ENCODE assay signal across 8 mouse cellular contexts in genomic region chr8:71562751-71563150, GRCm38 (mm10). TPM values are rescaled to one million over a fixed set of nuclear protein-coding genes. Genes with fewer than 3 reads are reported as not detected.
DNase-seq lines count a peak whose midpoint lies in the region; ATAC-seq lines count a peak whose summit lies in the region.

No protein-coding gene starts in this region.

- peaks cover 21% of the 10 kb centered on the region for H3K4me1 ChIP-seq in embryonic facial prominence, embryonic 13.5 days
- peaks cover 8% of the 10 kb centered on the region for H3K4me1 ChIP-seq in heart, embryonic 11.5 days (ENCODE audit: control insufficient read depth, insufficient read depth, low read length)
- H3K4me1 ChIP-seq in kidney, embryonic 14.5 days (ENCODE audit: control insufficient read depth, insufficient read depth, low read length), result peaks cover 11% of the 10 kb centered on the region; the same call in 1 of the 2 replicates
- H3K4me1 ChIP-seq in liver, embryonic 16.5 days (ENCODE audit: control insufficient read depth, low read depth, low read length), result peaks cover 20% of the 10 kb centered on the region
- H3K4me1 ChIP-seq in neural tube, embryonic 11.5 days (ENCODE audit: control insufficient read depth, insufficient read depth, low read length), result peaks cover 4% of the 10 kb centered on the region; the same call in 1 of the 2 replicates
- H3K4me1 ChIP-seq in stomach, embryonic 16.5 days (ENCODE audit: control insufficient read depth, insufficient read depth, low read length), result peaks cover 20% of the 10 kb centered on the region

- ATAC-seq in embryonic facial prominence, embryonic 13.5 days (ENCODE audit: insufficient number of reproducible peaks, insufficient read depth, low FRiP score, low TSS enrichment, low read depth), result no peak
- ATAC-seq in heart, embryonic 11.5 days (replicated peaks; ENCODE audit: insufficient number of reproducible peaks, low FRiP score, low TSS enrichment), result 0 out of 2 replicates have a peak, but pooled peaks have one; percentile 12
- ATAC-seq in kidney, embryonic 14.5 days (ENCODE audit: low FRiP score, low TSS enrichment), result no peak
- 0 out of 2 replicates have a peak, but pooled peaks have one; percentile 35 for ATAC-seq in liver, embryonic 16.5 days (ENCODE audit: low read depth)
- peak; percentile 27; the same call in 1 of the 2 replicates for ATAC-seq in neural tube, embryonic 11.5 days (ENCODE audit: insufficient read depth, low FRiP score, low TSS enrichment)
- ATAC-seq in stomach, embryonic 16.5 days (ENCODE audit: insufficient read depth, low FRiP score), result no peak; the same call in 1 of the 2 replicates

- H3K9me3 ChIP-seq in embryonic facial prominence, embryonic 13.5 days, result peaks cover 6% of the 10 kb centered on the region
- 0 out of 2 replicates have a peak, but pooled peaks cover 3% of the 10 kb centered on the region for H3K9me3 ChIP-seq in heart, embryonic 11.5 days (replicated peaks; ENCODE audit: control insufficient read depth, low read length)
- peaks cover 8% of the 10 kb centered on the region for H3K9me3 ChIP-seq in kidney, embryonic 14.5 days (ENCODE audit: control insufficient read depth, low read length)
- H3K9me3 ChIP-seq in liver, embryonic 16.5 days (replicated peaks; ENCODE audit: control insufficient read depth, low read length), result no peaks in the 10 kb centered on the region
- H3K9me3 ChIP-seq in neural tube, embryonic 11.5 days (ENCODE audit: control insufficient read depth, low read length), result 0 out of 2 replicates have a peak, but pooled peaks cover 3% of the 10 kb centered on the region
- H3K9me3 ChIP-seq in stomach, embryonic 16.5 days (replicated peaks; ENCODE audit: control insufficient read depth, low read length), result no peaks in the 10 kb centered on the region

- peaks cover 83% of the 10 kb centered on the region for H3K27me3 ChIP-seq in embryonic facial prominence, embryonic 13.5 days
- H3K27me3 ChIP-seq in heart, embryonic 11.5 days (ENCODE audit: control insufficient read depth, insufficient read depth, low read length), result peaks cover 56% of the 10 kb centered on the region
- H3K27me3 ChIP-seq in kidney, embryonic 14.5 days (ENCODE audit: control insufficient read depth, insufficient read depth, low read length), result peaks cover 52% of the 10 kb centered on the region
- H3K27me3 ChIP-seq in liver, embryonic 16.5 days (ENCODE audit: control insufficient read depth, insufficient read depth, low read depth, low read length), result peaks cover 34% of the 10 kb centered on the region
- H3K27me3 ChIP-seq in neural tube, embryonic 11.5 days (ENCODE audit: control insufficient read depth, insufficient read depth, low read length), result peaks cover 54% of the 10 kb centered on the region
- peaks cover 37% of the 10 kb centered on the region for H3K27me3 ChIP-seq in stomach, embryonic 16.5 days (ENCODE audit: control insufficient read depth, insufficient read depth, low read length)

- H3K4me3 ChIP-seq in embryonic facial prominence, embryonic 13.5 days, result peak overlapping the region; percentile 35
- peak overlapping the region; percentile 1; the same call in 1 of the 2 replicates for H3K4me3 ChIP-seq in heart, embryonic 11.5 days (ENCODE audit: low read depth, low read length)
- H3K4me3 ChIP-seq in kidney, embryonic 14.5 days (ENCODE audit: low read length), result peak overlapping the region; percentile 20
- peak overlapping the region; percentile 28 for H3K4me3 ChIP-seq in liver, embryonic 16.5 days (ENCODE audit: low read depth, low read length)
- no peak overlapping the region for H3K4me3 ChIP-seq in neural tube, embryonic 11.5 days (ENCODE audit: low read depth, low read length)
- H3K4me3 ChIP-seq in stomach, embryonic 16.5 days (replicated peaks; ENCODE audit: low read length), result peak overlapping the region; percentile 29

- no peaks in the 10 kb centered on the region for H3K36me3 ChIP-seq in embryonic facial prominence, embryonic 13.5 days
- peaks cover 2% of the 10 kb centered on the region; the same call in 1 of the 2 replicates for H3K36me3 ChIP-seq in heart, embryonic 11.5 days (ENCODE audit: control insufficient read depth, insufficient read depth, low read length)
- H3K36me3 ChIP-seq in kidney, embryonic 14.5 days (ENCODE audit: control insufficient read depth, insufficient read depth, low read length), result no peaks in the 10 kb centered on the region
- no peaks in the 10 kb centered on the region for H3K36me3 ChIP-seq in liver, embryonic 16.5 days (ENCODE audit: control insufficient read depth, insufficient read depth)
- no peaks in the 10 kb centered on the region for H3K36me3 ChIP-seq in neural tube, embryonic 11.5 days (ENCODE audit: control insufficient read depth, insufficient read depth, low read length)
- no peaks in the 10 kb centered on the region for H3K36me3 ChIP-seq in stomach, embryonic 16.5 days (ENCODE audit: control insufficient read depth, insufficient read depth, low read length)

- under 1% methylated on average over 33 of the region's 33 CpGs for WGBS in embryonic facial prominence, embryonic 13.5 days
- 1% methylated on average over 32 of the region's 33 CpGs for WGBS in heart, embryonic 11.5 days (ENCODE audit: insufficient replicate concordance)
- WGBS in kidney, embryonic 14.5 days, result 1% methylated on average over 33 of the region's 33 CpGs
- WGBS in liver, embryonic 16.5 days (ENCODE audit: insufficient replicate concordance), result 1% methylated on average over 33 of the region's 33 CpGs
- under 1% methylated on average over 33 of the region's 33 CpGs for WGBS in neural tube, embryonic 11.5 days
- WGBS in stomach, embryonic 16.5 days, result 1% methylated on average over 33 of the region's 33 CpGs

- peak; percentile 54 for DNase-seq in 3134 (ENCODE audit: extremely low read depth, insufficient read length, low spot score)
- peak; percentile 92 for DNase-seq in adrenal gland, postnatal 14 days
- DNase-seq in neural tube, embryonic 11.5 days (ENCODE audit: low spot score), result peak; percentile 71

- H3K9ac ChIP-seq in embryonic facial prominence, embryonic 13.5 days, result peak overlapping the region; percentile 37
- H3K9ac ChIP-seq in heart, embryonic 11.5 days (ENCODE audit: low read depth, low read length), result no peak overlapping the region
- peak overlapping the region; percentile 34; the same call in 1 of the 2 replicates for H3K9ac ChIP-seq in kidney, embryonic 14.5 days (ENCODE audit: low read depth, low read length)
- H3K9ac ChIP-seq in liver, embryonic 16.5 days (ENCODE audit: low read depth, low read length), result no peak overlapping the region
- H3K9ac ChIP-seq in neural tube, embryonic 11.5 days (ENCODE audit: low read length), result no peak overlapping the region
- H3K9ac ChIP-seq in stomach, embryonic 16.5 days (ENCODE audit: low read length), result peak overlapping the region; percentile 57

- H3K27ac ChIP-seq in embryonic facial prominence, embryonic 13.5 days, result no peak overlapping the region
- H3K27ac ChIP-seq in heart, embryonic 11.5 days (ENCODE audit: low read depth, low read length), result no peak overlapping the region
- H3K27ac ChIP-seq in kidney, embryonic 14.5 days (ENCODE audit: low read depth, low read length), result no peak overlapping the region
- H3K27ac ChIP-seq in liver, embryonic 16.5 days (ENCODE audit: low read length), result no peak overlapping the region
- no peak overlapping the region for H3K27ac ChIP-seq in neural tube, embryonic 11.5 days (ENCODE audit: low read depth, low read length)
- no peak overlapping the region for H3K27ac ChIP-seq in stomach, embryonic 16.5 days (ENCODE audit: low read length)

- H3K4me2 ChIP-seq in embryonic facial prominence, embryonic 13.5 days, result peak overlapping the region; percentile 56
- H3K4me2 ChIP-seq in heart, embryonic 11.5 days, result peak overlapping the region; percentile 54
- H3K4me2 ChIP-seq in kidney, embryonic 14.5 days (replicated peaks; ENCODE audit: low read depth, low read length), result peak overlapping the region; percentile 42
- peak overlapping the region; percentile 45 for H3K4me2 ChIP-seq in liver, embryonic 16.5 days (ENCODE audit: low read depth, low read length)
- peak overlapping the region; percentile 2; the same call in 1 of the 2 replicates for H3K4me2 ChIP-seq in neural tube, embryonic 11.5 days (ENCODE audit: low read depth)
- peak overlapping the region; percentile 52 for H3K4me2 ChIP-seq in stomach, embryonic 16.5 days (ENCODE audit: low read depth, low read length)

RNA-seq across cellular contexts. Expression of gene Nxnl1, which starts 3.6 kb away (rescaled TPM):
- 0.53 and 1.0 TPM in 2 replicates for total RNA-seq in adrenal gland, postnatal 14 days (2021)
- polyA plus RNA-seq in embryonic facial prominence, embryonic 13.5 days (2015; fragmentation: Nextera tagmentation; extraction: Ambion mirVana), result not detected in 2 replicates
- polyA plus RNA-seq in heart, embryonic 11.5 days (2014; fragmentation: Nextera tagmentation; extraction: Ambion mirVana), result not detected in 2 replicates
- polyA plus RNA-seq in kidney, embryonic 14.5 days (2014; fragmentation: Nextera tagmentation; extraction: Ambion mirVana), result 0.16 and 0.27 TPM in 2 replicates
- polyA plus RNA-seq in liver, embryonic 16.5 days (2015; fragmentation: Nextera tagmentation; extraction: Ambion mirVana), result 0.05 TPM in 1 of 2 replicates, not detected in the other
- polyA plus RNA-seq in neural tube, embryonic 11.5 days (2014; fragmentation: Nextera tagmentation; extraction: Ambion mirVana), result not detected in 2 replicates
- 0.08 TPM in 1 of 2 replicates, not detected in the other for polyA plus RNA-seq in stomach, embryonic 16.5 days (2015; fragmentation: Nextera tagmentation; extraction: Ambion mirVana)

RNA-seq across cellular contexts. Expression of gene Tmem221, which starts 4.1 kb away (rescaled TPM):
- 1.8 and 4.2 TPM in 2 replicates for total RNA-seq in adrenal gland, postnatal 14 days (2021)
- polyA plus RNA-seq in embryonic facial prominence, embryonic 13.5 days (2015; fragmentation: Nextera tagmentation; extraction: Ambion mirVana), result 0.55 and 1.1 TPM in 2 replicates
- 0.21 and 0.35 TPM in 2 replicates for polyA plus RNA-seq in heart, embryonic 11.5 days (2014; fragmentation: Nextera tagmentation; extraction: Ambion mirVana)
- polyA plus RNA-seq in kidney, embryonic 14.5 days (2014; fragmentation: Nextera tagmentation; extraction: Ambion mirVana), result 8.2 and 11.2 TPM in 2 replicates
- 0.55 and 0.67 TPM in 2 replicates for polyA plus RNA-seq in liver, embryonic 16.5 days (2015; fragmentation: Nextera tagmentation; extraction: Ambion mirVana)
- polyA plus RNA-seq in neural tube, embryonic 11.5 days (2014; fragmentation: Nextera tagmentation; extraction: Ambion mirVana), result 0.24 TPM in 1 of 2 replicates, not detected in the other
- 2.9 and 3.2 TPM in 2 replicates for polyA plus RNA-seq in stomach, embryonic 16.5 days (2015; fragmentation: Nextera tagmentation; extraction: Ambion mirVana)

RNA-seq across cellular contexts. Expression of gene Slc27a1, which starts 5.9 kb away (rescaled TPM):
- 91.6 and 93.6 TPM in 2 replicates for total RNA-seq in adrenal gland, postnatal 14 days (2021)
- 47.8 and 59.4 TPM in 2 replicates for polyA plus RNA-seq in embryonic facial prominence, embryonic 13.5 days (2015; fragmentation: Nextera tagmentation; extraction: Ambion mirVana)
- 9.2 and 10.8 TPM in 2 replicates for polyA plus RNA-seq in heart, embryonic 11.5 days (2014; fragmentation: Nextera tagmentation; extraction: Ambion mirVana)
- 26.5 and 30.9 TPM in 2 replicates for polyA plus RNA-seq in kidney, embryonic 14.5 days (2014; fragmentation: Nextera tagmentation; extraction: Ambion mirVana)
- polyA plus RNA-seq in liver, embryonic 16.5 days (2015; fragmentation: Nextera tagmentation; extraction: Ambion mirVana), result 2.8 and 3.2 TPM in 2 replicates
- 10.5 and 12.7 TPM in 2 replicates for polyA plus RNA-seq in neural tube, embryonic 11.5 days (2014; fragmentation: Nextera tagmentation; extraction: Ambion mirVana)
- polyA plus RNA-seq in stomach, embryonic 16.5 days (2015; fragmentation: Nextera tagmentation; extraction: Ambion mirVana), result 35.2 and 41.4 TPM in 2 replicates

RNA-seq across cellular contexts. Expression of gene Mvb12a, which starts 20.0 kb away (rescaled TPM):
- 63.2 and 66.3 TPM in 2 replicates for total RNA-seq in adrenal gland, postnatal 14 days (2021)
- 77.1 and 82.4 TPM in 2 replicates for polyA plus RNA-seq in embryonic facial prominence, embryonic 13.5 days (2015; fragmentation: Nextera tagmentation; extraction: Ambion mirVana)
- polyA plus RNA-seq in heart, embryonic 11.5 days (2014; fragmentation: Nextera tagmentation; extraction: Ambion mirVana), result 59.7 and 63.3 TPM in 2 replicates
- 98.7 and 111 TPM in 2 replicates for polyA plus RNA-seq in kidney, embryonic 14.5 days (2014; fragmentation: Nextera tagmentation; extraction: Ambion mirVana)
- 30.2 and 32.5 TPM in 2 replicates for polyA plus RNA-seq in liver, embryonic 16.5 days (2015; fragmentation: Nextera tagmentation; extraction: Ambion mirVana)
- polyA plus RNA-seq in neural tube, embryonic 11.5 days (2014; fragmentation: Nextera tagmentation; extraction: Ambion mirVana), result 64.7 and 69.8 TPM in 2 replicates
- 101 and 103 TPM in 2 replicates for polyA plus RNA-seq in stomach, embryonic 16.5 days (2015; fragmentation: Nextera tagmentation; extraction: Ambion mirVana)

RNA-seq across cellular contexts. Expression of gene Bst2, which starts 25.5 kb away (rescaled TPM):
- total RNA-seq in adrenal gland, postnatal 14 days (2021), result 45.6 and 47.9 TPM in 2 replicates
- 18.0 and 22.0 TPM in 2 replicates for polyA plus RNA-seq in embryonic facial prominence, embryonic 13.5 days (2015; fragmentation: Nextera tagmentation; extraction: Ambion mirVana)
- 4.2 and 17.4 TPM in 2 replicates for polyA plus RNA-seq in heart, embryonic 11.5 days (2014; fragmentation: Nextera tagmentation; extraction: Ambion mirVana)
- 8.6 and 17.1 TPM in 2 replicates for polyA plus RNA-seq in kidney, embryonic 14.5 days (2014; fragmentation: Nextera tagmentation; extraction: Ambion mirVana)
- 24.5 and 27.0 TPM in 2 replicates for polyA plus RNA-seq in liver, embryonic 16.5 days (2015; fragmentation: Nextera tagmentation; extraction: Ambion mirVana)
- polyA plus RNA-seq in neural tube, embryonic 11.5 days (2014; fragmentation: Nextera tagmentation; extraction: Ambion mirVana), result 3.7 and 4.9 TPM in 2 replicates
- polyA plus RNA-seq in stomach, embryonic 16.5 days (2015; fragmentation: Nextera tagmentation; extraction: Ambion mirVana), result 39.9 and 46.5 TPM in 2 replicates

Comparison
In these comparisons a context has a peak if more than half of its experiments do, and no peak if none do; other contexts are left out.
1. ATAC-seq: peak in heart, embryonic 11.5 days (single experiment), liver, embryonic 16.5 days (single experiment) and neural tube, embryonic 11.5 days (single experiment); none in embryonic facial prominence, embryonic 13.5 days (single experiment), kidney, embryonic 14.5 days (single experiment) and stomach, embryonic 16.5 days (single experiment).
2. H3K4me2 ChIP-seq: peak in every context shown above with its lines; median percentile 56 in embryonic facial prominence, embryonic 13.5 days; 54 in heart, embryonic 11.5 days; 52 in stomach, embryonic 16.5 days; 45 in liver, embryonic 16.5 days; 42 in kidney, embryonic 14.5 days; 2 in neural tube, embryonic 11.5 days.
3. H3K9ac ChIP-seq: peak in embryonic facial prominence, embryonic 13.5 days (single experiment), kidney, embryonic 14.5 days (single experiment) and stomach, embryonic 16.5 days (single experiment); none in heart, embryonic 11.5 days (single experiment), liver, embryonic 16.5 days (single experiment) and neural tube, embryonic 11.5 days (single experiment).
4. Peak in every context shown above with its lines, with median percentiles within 50 percentile points of each other: DNase-seq.